Mouse (Mus musculus): Measurements from ENCODE around the gene Etv6.

- TF ChIP-seq CTCF (IDR thresholded peaks at IDR 0.05; ENCODE audit: borderline replicate concordance, extremely low read depth, insufficient read depth, insufficient read length): no peak
- no peak for TF ChIP-seq POLR2A (IDR thresholded peaks at IDR 0.05; ENCODE audit: borderline replicate concordance, extremely low read depth, insufficient read depth, insufficient read length, poor library complexity, severe bottlenecking)
Observed at GRCm38 (mm10) chr6:134036491-134036911, 1.0 kb downstream of the Etv6 start.
